Mouse (Mus musculus) brain, embryonic 14.5 days (tissue): ENCODE data around the gene Abhd14a.

ENCODE experiments used
- CTCF ChIP-seq: fragments of 200-500 bp; IDR thresholded peaks from 2 replicates; pipeline ENCODE4 v1.5.1; 2012; ENCODE audit warnings: inconsistent platforms, mild to moderate bottlenecking, moderate library complexity, borderline replicate concordance; ENCODE audit not compliant: insufficient read depth, insufficient read length; ENCODE audit errors: extremely low read depth
- POLR2A ChIP-seq: fragments of 200-500 bp; IDR thresholded peaks from 2 replicates; pipeline ENCODE4 v1.6.1; 2012; ENCODE audit warnings: mild to moderate bottlenecking, inconsistent platforms, borderline replicate concordance; ENCODE audit not compliant: poor library complexity, insufficient read depth, insufficient read length, severe bottlenecking; ENCODE audit errors: extremely low read depth

DNA sequence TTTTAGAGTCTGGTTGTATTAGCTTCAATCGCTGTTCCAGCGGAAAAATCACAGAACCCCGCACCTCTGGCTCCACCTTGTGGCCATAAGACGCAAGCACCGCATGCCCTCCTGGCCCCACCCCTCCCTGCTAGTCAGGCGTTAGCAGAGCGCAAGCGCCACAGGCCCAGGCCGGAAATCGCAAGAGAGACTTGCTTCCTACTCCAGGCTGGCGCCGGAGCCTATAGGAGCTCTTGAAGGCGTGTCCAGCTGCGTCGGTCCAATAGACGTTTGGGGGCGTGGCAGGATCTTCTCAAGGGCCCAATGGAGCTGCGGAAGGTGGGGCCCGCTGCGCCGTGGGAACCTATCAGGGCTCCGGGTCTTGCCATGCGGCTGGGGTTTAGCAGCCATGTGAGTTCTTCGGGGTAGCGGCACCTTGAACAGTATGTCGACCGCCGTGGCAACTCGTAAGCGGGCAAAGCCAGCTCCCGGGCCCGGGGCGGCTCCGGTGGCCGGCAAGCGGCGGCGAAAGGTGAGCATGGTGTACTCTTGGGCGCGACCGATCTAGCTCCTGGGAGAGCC, 29.5 kb upstream of the Abhd14a start, which contains the start of gene Parp3:
- TF ChIP-seq POLR2A (peak; percentile 17; the same call in 1 of the 2 replicates), CTCF (peak; percentile 98)
